ENCODE assay signal across 17 mouse cellular contexts in the genomic region with DNA sequence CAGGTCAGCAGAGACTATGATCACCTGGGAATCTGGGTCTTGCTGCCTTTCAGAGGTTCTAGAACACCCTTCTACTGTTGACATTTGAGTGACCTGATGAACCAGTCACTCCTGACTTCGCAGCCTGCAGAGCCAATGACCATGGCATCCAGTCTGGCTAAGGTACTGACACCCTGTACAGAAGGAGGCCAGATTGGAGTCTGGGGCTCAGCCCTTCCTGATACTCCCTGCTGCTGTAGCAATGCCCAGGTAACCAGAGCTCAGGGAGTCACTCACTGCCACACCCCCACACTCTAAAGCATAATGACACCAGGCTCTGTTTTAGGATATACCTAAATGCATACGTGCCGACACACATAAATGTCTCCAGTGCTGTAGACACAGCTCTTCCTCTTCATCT. TPM values are rescaled to one million over a fixed set of nuclear protein-coding genes. Genes with fewer than 3 reads are reported as not detected.
"Had no signal": no experiment of that assay in that cellular context is flagged by ENCODE, and none has a peak within 500 bp of the region (broad histone marks: within the 10 kb centered on the region; RNA-seq: fewer than 3 reads in every experiment).

No protein-coding gene starts in this region.

RNA-seq across cellular contexts. Expression of gene Unc93a2, which starts 2.6 kb away (rescaled TPM):
- total RNA-seq: megakaryocyte progenitor cell, adult 5-6 weeks; midbrain, postnatal 0 days; monocyte, adult 5-6 weeks; neutrophil, adult 5-6 weeks had no signal
- polyA plus RNA-seq: lung, embryonic 15.5 days; lung, postnatal 0 days; macrophage; midbrain, embryonic 11.5 days; midbrain, embryonic 13.5 days; neural tube, embryonic 12.5 days; neural tube, embryonic 14.5 days; stomach, embryonic 14.5 days; stomach, embryonic 16.5 days had no signal

RNA-seq across cellular contexts. Expression of gene Gm49630, which starts 10.9 kb away (rescaled TPM):
- total RNA-seq: megakaryocyte progenitor cell, adult 5-6 weeks; midbrain, postnatal 0 days; monocyte, adult 5-6 weeks; neutrophil, adult 5-6 weeks had no signal
- polyA plus RNA-seq: liver, embryonic 15.5 days; lung, adult 2 months; lung, embryonic 15.5 days; lung, postnatal 0 days; macrophage; midbrain, embryonic 11.5 days; midbrain, embryonic 13.5 days; midbrain, embryonic 15.5 days; midbrain, postnatal 0 days; neural tube, embryonic 12.5 days; neural tube, embryonic 14.5 days; stomach, embryonic 14.5 days; stomach, embryonic 16.5 days; thymus, postnatal 0 days had no signal

RNA-seq across cellular contexts. Expression of gene Ttll2, which starts 30.2 kb away (rescaled TPM):
- total RNA-seq: megakaryocyte progenitor cell, adult 5-6 weeks; midbrain, postnatal 0 days; monocyte, adult 5-6 weeks; neutrophil, adult 5-6 weeks had no signal
- polyA plus RNA-seq: lung, embryonic 15.5 days; lung, postnatal 0 days; macrophage; midbrain, embryonic 11.5 days; midbrain, embryonic 13.5 days; midbrain, embryonic 15.5 days; midbrain, postnatal 0 days; neural tube, embryonic 12.5 days; neural tube, embryonic 14.5 days; stomach, embryonic 14.5 days; stomach, embryonic 16.5 days; thymus, postnatal 0 days had no signal

RNA-seq across cellular contexts. Expression of gene Tcp10a, which starts 58.3 kb away (rescaled TPM):
- total RNA-seq: megakaryocyte progenitor cell, adult 5-6 weeks; midbrain, postnatal 0 days; neutrophil, adult 5-6 weeks had no signal
- polyA plus RNA-seq: liver, embryonic 15.5 days; lung, adult 2 months; lung, postnatal 0 days; macrophage; midbrain, embryonic 11.5 days; midbrain, embryonic 13.5 days; midbrain, embryonic 15.5 days; neural tube, embryonic 12.5 days; neural tube, embryonic 14.5 days; stomach, embryonic 14.5 days; stomach, embryonic 16.5 days had no signal
